Mouse (Mus musculus): ENCODE measurements around the gene Cacnb4. TPM values are rescaled to one million over a fixed set of nuclear protein-coding genes. Genes with fewer than 3 reads are reported as not detected.

Gene Cacnb4
- polyA plus RNA-seq, 1 experiment: not detected

GRCm38 (mm10) chr2:52632880-52633279, 43.8 kb downstream of the Cacnb4 start:
- Histone ChIP-seq H3K9ac (ENCODE audit: low read depth, poor library complexity, severe bottlenecking) (no peak overlapping the region), H3K36me3 (ENCODE audit: control insufficient read depth, insufficient read depth, low read length, poor library complexity, severe bottlenecking) (no peaks in the 10 kb centered on the region), H3K9me3 (replicated peaks; ENCODE audit: control insufficient read depth, insufficient read depth, low read length, poor library complexity, severe bottlenecking) (no peaks in the 10 kb centered on the region), H3K27me3 (ENCODE audit: control insufficient read depth, insufficient read depth, low read length, poor library complexity, severe bottlenecking) (no peaks in the 10 kb centered on the region), H3K4me3 (ENCODE audit: low read depth, low read length) (no peak overlapping the region), H3K4me1 (ENCODE audit: control insufficient read depth, insufficient read depth, low read length) (peaks cover 3% of the 10 kb centered on the region), H3K27ac (ENCODE audit: insufficient read depth, low read length) (no peak overlapping the region)
- no peak for TF ChIP-seq EP300 (IDR thresholded peaks at IDR 0.05; ENCODE audit: insufficient read depth, low read depth, low read length)
- peak; percentile 63 for TF ChIP-seq CTCF (IDR thresholded peaks at IDR 0.05; ENCODE audit: low read depth, low read length)

- H3K27ac ChIP-seq (ENCODE audit: insufficient read depth, low read length): no peak overlapping the region
- H3K9ac ChIP-seq (ENCODE audit: low read depth, poor library complexity, severe bottlenecking): no peak overlapping the region
- no peaks in the 10 kb centered on the region for H3K27me3 ChIP-seq (ENCODE audit: control insufficient read depth, insufficient read depth, low read length, poor library complexity, severe bottlenecking)
- TF ChIP-seq EP300 (IDR thresholded peaks at IDR 0.05; ENCODE audit: insufficient read depth, low read depth, low read length) (no peak), CTCF (IDR thresholded peaks at IDR 0.05; ENCODE audit: low read depth, low read length) (no peak), POLR2A (IDR thresholded peaks at IDR 0.05; ENCODE audit: insufficient read depth, low read length) (no peak)
- H3K4me3 ChIP-seq (ENCODE audit: low read depth, low read length): no peak overlapping the region
- H3K36me3 ChIP-seq (ENCODE audit: control insufficient read depth, insufficient read depth, low read length, poor library complexity, severe bottlenecking): no peaks in the 10 kb centered on the region
- H3K9me3 ChIP-seq (replicated peaks; ENCODE audit: control insufficient read depth, insufficient read depth, low read length, poor library complexity, severe bottlenecking): no peaks in the 10 kb centered on the region
- peaks cover 4% of the 10 kb centered on the region for H3K4me1 ChIP-seq (ENCODE audit: control insufficient read depth, insufficient read depth, low read length)
Measured at GRCm38 (mm10) chr2:52628186-52628585, 48.4 kb downstream of the Cacnb4 start.

- Histone ChIP-seq H3K9me3 (replicated peaks; ENCODE audit: control insufficient read depth, insufficient read depth, low read length, poor library complexity, severe bottlenecking) (no peaks in the 10 kb centered on the region), H3K36me3 (ENCODE audit: control insufficient read depth, insufficient read depth, low read length, poor library complexity, severe bottlenecking) (no peaks in the 10 kb centered on the region), H3K4me3 (ENCODE audit: low read depth, low read length) (no peak overlapping the region), H3K27ac (ENCODE audit: insufficient read depth, low read length) (no peak overlapping the region), H3K4me1 (ENCODE audit: control insufficient read depth, insufficient read depth, low read length) (peaks cover 4% of the 10 kb centered on the region), H3K27me3 (ENCODE audit: control insufficient read depth, insufficient read depth, low read length, poor library complexity, severe bottlenecking) (no peaks in the 10 kb centered on the region), H3K9ac (ENCODE audit: low read depth, poor library complexity, severe bottlenecking) (no peak overlapping the region)
- TF ChIP-seq EP300 (IDR thresholded peaks at IDR 0.05; ENCODE audit: insufficient read depth, low read depth, low read length) (no peak), CTCF (IDR thresholded peaks at IDR 0.05; ENCODE audit: low read depth, low read length) (no peak), POLR2A (IDR thresholded peaks at IDR 0.05; ENCODE audit: insufficient read depth, low read length) (no peak)
Measured at GRCm38 (mm10) chr2:52626266-52626665, 50.4 kb downstream of the Cacnb4 start.

GRCm38 (mm10) chr2:52625731-52626130, 50.9 kb downstream of the Cacnb4 start:
- Histone ChIP-seq H3K36me3 (ENCODE audit: control insufficient read depth, insufficient read depth, low read length, poor library complexity, severe bottlenecking) (no peaks in the 10 kb centered on the region), H3K27ac (ENCODE audit: insufficient read depth, low read length) (no peak overlapping the region), H3K4me3 (ENCODE audit: low read depth, low read length) (no peak overlapping the region), H3K4me1 (ENCODE audit: control insufficient read depth, insufficient read depth, low read length) (peaks cover 4% of the 10 kb centered on the region), H3K9ac (ENCODE audit: low read depth, poor library complexity, severe bottlenecking) (no peak overlapping the region), H3K27me3 (ENCODE audit: control insufficient read depth, insufficient read depth, low read length, poor library complexity, severe bottlenecking) (no peaks in the 10 kb centered on the region), H3K9me3 (replicated peaks; ENCODE audit: control insufficient read depth, insufficient read depth, low read length, poor library complexity, severe bottlenecking) (no peaks in the 10 kb centered on the region)
- no peak for TF ChIP-seq CTCF (IDR thresholded peaks at IDR 0.05; ENCODE audit: low read depth, low read length)
- no peak for TF ChIP-seq POLR2A (IDR thresholded peaks at IDR 0.05; ENCODE audit: insufficient read depth, low read length)
- no peak for TF ChIP-seq EP300 (IDR thresholded peaks at IDR 0.05; ENCODE audit: insufficient read depth, low read depth, low read length)

- Histone ChIP-seq H3K9ac (ENCODE audit: low read depth, poor library complexity, severe bottlenecking) (no peak overlapping the region), H3K27me3 (ENCODE audit: control insufficient read depth, insufficient read depth, low read length, poor library complexity, severe bottlenecking) (no peaks in the 10 kb centered on the region), H3K9me3 (replicated peaks; ENCODE audit: control insufficient read depth, insufficient read depth, low read length, poor library complexity, severe bottlenecking) (no peaks in the 10 kb centered on the region), H3K4me1 (ENCODE audit: control insufficient read depth, insufficient read depth, low read length) (peaks cover 4% of the 10 kb centered on the region), H3K4me3 (ENCODE audit: low read depth, low read length) (no peak overlapping the region), H3K27ac (ENCODE audit: insufficient read depth, low read length) (no peak overlapping the region), H3K36me3 (ENCODE audit: control insufficient read depth, insufficient read depth, low read length, poor library complexity, severe bottlenecking) (no peaks in the 10 kb centered on the region)
- no peak for TF ChIP-seq POLR2A (IDR thresholded peaks at IDR 0.05; ENCODE audit: insufficient read depth, low read length)
- TF ChIP-seq EP300 (IDR thresholded peaks at IDR 0.05; ENCODE audit: insufficient read depth, low read depth, low read length): no peak
- TF ChIP-seq CTCF (IDR thresholded peaks at IDR 0.05; ENCODE audit: low read depth, low read length): no peak
Measured at GRCm38 (mm10) chr2:52623921-52624404, 52.7 kb downstream of the Cacnb4 start.

- Histone ChIP-seq H3K27me3 (ENCODE audit: control insufficient read depth, insufficient read depth, low read length, poor library complexity, severe bottlenecking) (no peaks in the 10 kb centered on the region), H3K4me3 (ENCODE audit: low read depth, low read length) (no peak overlapping the region), H3K36me3 (ENCODE audit: control insufficient read depth, insufficient read depth, low read length, poor library complexity, severe bottlenecking) (no peaks in the 10 kb centered on the region), H3K9me3 (replicated peaks; ENCODE audit: control insufficient read depth, insufficient read depth, low read length, poor library complexity, severe bottlenecking) (no peaks in the 10 kb centered on the region), H3K27ac (ENCODE audit: insufficient read depth, low read length) (no peak overlapping the region), H3K4me1 (ENCODE audit: control insufficient read depth, insufficient read depth, low read length) (peaks cover 4% of the 10 kb centered on the region), H3K9ac (ENCODE audit: low read depth, poor library complexity, severe bottlenecking) (no peak overlapping the region)
- no peak for TF ChIP-seq EP300 (IDR thresholded peaks at IDR 0.05; ENCODE audit: insufficient read depth, low read depth, low read length)
- no peak for TF ChIP-seq POLR2A (IDR thresholded peaks at IDR 0.05; ENCODE audit: insufficient read depth, low read length)
- TF ChIP-seq CTCF (IDR thresholded peaks at IDR 0.05; ENCODE audit: low read depth, low read length): no peak
Measured at GRCm38 (mm10) chr2:52623461-52623860, 53.2 kb downstream of the Cacnb4 start.

All from ES-Bruce4 (cell line).